Mouse (Mus musculus): ENCODE data around the gene Ptgir. TPM values are rescaled to one million over a fixed set of nuclear protein-coding genes. Genes with fewer than 3 reads are reported as not detected.

Gene Ptgir
- polyA plus RNA-seq, 1 experiment, result 11.3 TPM

DNA sequence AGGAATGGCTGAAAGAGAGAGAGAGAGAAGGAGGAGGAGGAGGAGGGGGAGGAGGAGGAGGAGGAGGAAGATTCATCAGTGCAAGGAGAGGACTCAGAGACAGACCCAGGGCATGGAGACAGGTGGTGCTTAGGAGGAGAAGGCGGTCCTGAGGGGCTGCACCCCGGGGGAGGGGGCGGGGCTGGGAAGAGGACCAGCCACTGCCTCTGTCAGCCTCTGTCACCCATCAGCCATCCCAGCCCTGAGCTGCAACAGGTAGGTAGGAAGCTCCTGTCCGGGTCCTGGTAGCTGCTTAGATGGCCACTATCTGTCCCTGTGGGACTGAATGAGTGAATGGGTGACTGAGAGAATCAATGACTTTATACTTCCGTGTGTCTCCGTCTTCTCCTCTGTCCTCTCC, 12.7 kb upstream of the Ptgir start:
- peaks cover 14% of the 10 kb centered on the region for H3K4me1 ChIP-seq (replicated peaks; ENCODE audit: control insufficient read depth, insufficient read depth, low read length)
- H3K27ac ChIP-seq (ENCODE audit: control insufficient read depth, insufficient read depth, low read length), result no peak overlapping the region
- H3K27me3 ChIP-seq (ENCODE audit: control insufficient read depth, insufficient read depth, low read length), result no peaks in the 10 kb centered on the region
- no peak for DNase-seq
- 54% methylated on average over 6 of the region's 6 CpGs for WGBS
- H3K36me3 ChIP-seq (ENCODE audit: control insufficient read depth, insufficient read depth, low read length), result no peaks in the 10 kb centered on the region
- no peak for TF ChIP-seq POLR2A (IDR thresholded peaks at IDR 0.05; ENCODE audit: control insufficient read depth, extremely low read depth, insufficient read depth, low read length, poor library complexity)
- no peak for TF ChIP-seq CTCF (IDR thresholded peaks at IDR 0.05; ENCODE audit: borderline replicate concordance, control insufficient read depth, extremely low read depth, insufficient read depth, low read length, poor library complexity)
- no peak overlapping the region for H3K4me3 ChIP-seq (ENCODE audit: control insufficient read depth, insufficient read depth, low read length)

DNA sequence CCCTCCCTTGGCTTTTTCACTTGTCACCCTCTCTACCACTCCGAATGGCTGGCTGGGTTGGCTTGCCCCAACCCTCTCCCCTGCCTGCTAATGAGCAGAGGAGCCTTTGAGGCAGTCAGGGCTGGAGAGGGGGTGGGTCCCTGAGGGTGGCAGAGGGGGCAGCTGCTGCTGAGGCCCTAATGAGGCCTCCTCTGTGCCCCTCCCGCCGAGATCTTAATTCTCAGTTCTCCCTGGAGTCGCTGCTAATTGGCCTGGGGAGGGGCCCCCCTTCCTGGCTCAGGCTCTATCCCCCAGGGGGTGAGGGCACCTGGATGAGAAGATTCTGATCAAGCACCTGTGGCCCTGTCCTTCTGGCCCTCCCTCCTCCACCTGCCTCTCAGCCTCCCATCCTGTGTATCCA, 12.0 kb upstream of the Ptgir start:
- Histone ChIP-seq H3K27me3 (ENCODE audit: control insufficient read depth, insufficient read depth, low read length) (no peaks in the 10 kb centered on the region), H3K36me3 (ENCODE audit: control insufficient read depth, insufficient read depth, low read length) (no peaks in the 10 kb centered on the region), H3K4me3 (ENCODE audit: control insufficient read depth, insufficient read depth, low read length) (no peak overlapping the region), H3K4me1 (replicated peaks; ENCODE audit: control insufficient read depth, insufficient read depth, low read length) (peaks cover 14% of the 10 kb centered on the region), H3K27ac (ENCODE audit: control insufficient read depth, insufficient read depth, low read length) (no peak overlapping the region)
- no peak for DNase-seq
- 37% methylated on average over 4 of the region's 4 CpGs for WGBS
- TF ChIP-seq POLR2A (IDR thresholded peaks at IDR 0.05; ENCODE audit: control insufficient read depth, extremely low read depth, insufficient read depth, low read length, poor library complexity), result no peak
- TF ChIP-seq CTCF (IDR thresholded peaks at IDR 0.05; ENCODE audit: borderline replicate concordance, control insufficient read depth, extremely low read depth, insufficient read depth, low read length, poor library complexity), result no peak

GRCm38 (mm10) chr7:16895000-16895399, 11.3 kb upstream of the Ptgir start:
- Histone ChIP-seq H3K4me3 (ENCODE audit: control insufficient read depth, insufficient read depth, low read length) (no peak overlapping the region), H3K36me3 (ENCODE audit: control insufficient read depth, insufficient read depth, low read length) (no peaks in the 10 kb centered on the region), H3K4me1 (replicated peaks; ENCODE audit: control insufficient read depth, insufficient read depth, low read length) (peaks cover 14% of the 10 kb centered on the region), H3K27me3 (ENCODE audit: control insufficient read depth, insufficient read depth, low read length) (no peaks in the 10 kb centered on the region), H3K27ac (ENCODE audit: control insufficient read depth, insufficient read depth, low read length) (no peak overlapping the region)
- 2% methylated on average over 24 of the region's 24 CpGs for WGBS
- DNase-seq, result peak; percentile 69
- TF ChIP-seq POLR2A (IDR thresholded peaks at IDR 0.05; ENCODE audit: control insufficient read depth, extremely low read depth, insufficient read depth, low read length, poor library complexity) (no peak), CTCF (IDR thresholded peaks at IDR 0.05; ENCODE audit: borderline replicate concordance, control insufficient read depth, extremely low read depth, insufficient read depth, low read length, poor library complexity) (peak; percentile 85)

DNA sequence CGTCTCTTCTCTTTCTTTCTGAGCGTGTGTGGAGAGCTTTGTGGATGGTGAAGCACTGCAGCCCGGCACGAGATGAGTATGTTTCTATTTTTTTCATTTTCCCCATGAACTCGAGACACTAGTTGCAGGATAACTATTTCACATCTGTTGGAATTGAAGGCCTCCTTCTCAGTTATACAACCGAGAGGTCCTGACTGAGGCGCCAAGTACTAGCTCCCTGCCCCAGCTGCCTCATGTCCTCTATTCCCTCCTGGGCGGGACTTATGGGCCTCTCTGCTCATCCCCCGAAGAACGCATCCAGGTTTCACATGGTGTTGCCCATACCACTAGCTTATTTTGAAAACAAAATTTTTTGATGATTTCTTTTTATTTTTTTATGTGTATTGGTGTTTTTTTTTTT, 10.8 kb upstream of the Ptgir start:
- DNase-seq, result no peak
- H3K27ac ChIP-seq (ENCODE audit: control insufficient read depth, insufficient read depth, low read length), result no peak overlapping the region
- H3K4me3 ChIP-seq (ENCODE audit: control insufficient read depth, insufficient read depth, low read length), result no peak overlapping the region
- no peak for TF ChIP-seq POLR2A (IDR thresholded peaks at IDR 0.05; ENCODE audit: control insufficient read depth, extremely low read depth, insufficient read depth, low read length, poor library complexity)
- no peak for TF ChIP-seq CTCF (IDR thresholded peaks at IDR 0.05; ENCODE audit: borderline replicate concordance, control insufficient read depth, extremely low read depth, insufficient read depth, low read length, poor library complexity)
- H3K27me3 ChIP-seq (ENCODE audit: control insufficient read depth, insufficient read depth, low read length), result no peaks in the 10 kb centered on the region
- H3K36me3 ChIP-seq (ENCODE audit: control insufficient read depth, insufficient read depth, low read length), result no peaks in the 10 kb centered on the region
- WGBS, result 53% methylated on average over 10 of the region's 10 CpGs
- H3K4me1 ChIP-seq (replicated peaks; ENCODE audit: control insufficient read depth, insufficient read depth, low read length), result peaks cover 14% of the 10 kb centered on the region

DNA sequence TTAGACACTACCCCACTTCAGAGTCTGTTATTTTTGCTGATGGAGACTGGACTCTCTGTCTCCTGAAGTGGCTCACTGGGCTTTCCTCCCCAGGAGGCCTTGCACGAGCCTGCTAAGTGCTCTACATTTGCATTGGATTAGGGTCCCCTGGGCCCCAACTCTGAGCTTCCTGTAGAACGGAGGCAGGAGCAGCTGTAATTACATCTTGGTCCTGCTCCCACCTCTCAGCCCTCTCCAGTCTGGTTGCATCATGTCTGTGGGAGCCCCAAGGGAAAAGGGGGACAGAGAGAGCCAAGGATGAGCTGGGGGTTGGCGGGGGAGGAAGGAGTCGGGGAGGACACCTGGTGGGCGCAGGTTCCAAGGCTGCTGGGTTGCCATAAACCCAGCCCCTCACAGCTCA, 5.8 kb upstream of the Ptgir start:
- Histone ChIP-seq H3K36me3 (ENCODE audit: control insufficient read depth, insufficient read depth, low read length) (no peaks in the 10 kb centered on the region), H3K4me3 (ENCODE audit: control insufficient read depth, insufficient read depth, low read length) (no peak overlapping the region), H3K4me1 (replicated peaks; ENCODE audit: control insufficient read depth, insufficient read depth, low read length) (peaks cover 3% of the 10 kb centered on the region), H3K27ac (ENCODE audit: control insufficient read depth, insufficient read depth, low read length) (no peak overlapping the region), H3K27me3 (ENCODE audit: control insufficient read depth, insufficient read depth, low read length) (no peaks in the 10 kb centered on the region)
- TF ChIP-seq CTCF (IDR thresholded peaks at IDR 0.05; ENCODE audit: borderline replicate concordance, control insufficient read depth, extremely low read depth, insufficient read depth, low read length, poor library complexity) (no peak), POLR2A (IDR thresholded peaks at IDR 0.05; ENCODE audit: control insufficient read depth, extremely low read depth, insufficient read depth, low read length, poor library complexity) (no peak)
- no peak for DNase-seq
- 77% methylated on average over 5 of the region's 5 CpGs for WGBS

- H3K4me1 ChIP-seq (replicated peaks; ENCODE audit: control insufficient read depth, insufficient read depth, low read length), result peaks cover 31% of the 10 kb centered on the region
- WGBS, result 53% methylated on average over 2 of the region's 2 CpGs
- no peaks in the 10 kb centered on the region for H3K27me3 ChIP-seq (ENCODE audit: control insufficient read depth, insufficient read depth, low read length)
- TF ChIP-seq CTCF (IDR thresholded peaks at IDR 0.05; ENCODE audit: borderline replicate concordance, control insufficient read depth, extremely low read depth, insufficient read depth, low read length, poor library complexity) (no peak), POLR2A (IDR thresholded peaks at IDR 0.05; ENCODE audit: control insufficient read depth, extremely low read depth, insufficient read depth, low read length, poor library complexity) (no peak)
- H3K4me3 ChIP-seq (ENCODE audit: control insufficient read depth, insufficient read depth, low read length), result no peak overlapping the region
- no peak overlapping the region for H3K27ac ChIP-seq (ENCODE audit: control insufficient read depth, insufficient read depth, low read length)
- H3K36me3 ChIP-seq (ENCODE audit: control insufficient read depth, insufficient read depth, low read length), result no peaks in the 10 kb centered on the region
- no peak for DNase-seq
Measured at GRCm38 (mm10) chr7:16903439-16903955, 2.8 kb upstream of the Ptgir start.

GRCm38 (mm10) chr7:16904120-16904675, 2.1 kb upstream of the Ptgir start:
- Histone ChIP-seq H3K4me3 (ENCODE audit: control insufficient read depth, insufficient read depth, low read length) (no peak overlapping the region), H3K27ac (ENCODE audit: control insufficient read depth, insufficient read depth, low read length) (no peak overlapping the region), H3K36me3 (ENCODE audit: control insufficient read depth, insufficient read depth, low read length) (no peaks in the 10 kb centered on the region), H3K4me1 (replicated peaks; ENCODE audit: control insufficient read depth, insufficient read depth, low read length) (peaks cover 35% of the 10 kb centered on the region), H3K27me3 (ENCODE audit: control insufficient read depth, insufficient read depth, low read length) (no peaks in the 10 kb centered on the region)
- no peak for DNase-seq
- WGBS, result 63% methylated on average over 10 of the region's 10 CpGs
- TF ChIP-seq POLR2A (IDR thresholded peaks at IDR 0.05; ENCODE audit: control insufficient read depth, extremely low read depth, insufficient read depth, low read length, poor library complexity), result no peak
- no peak for TF ChIP-seq CTCF (IDR thresholded peaks at IDR 0.05; ENCODE audit: borderline replicate concordance, control insufficient read depth, extremely low read depth, insufficient read depth, low read length, poor library complexity)

All from thymus, adult 2 months (tissue).